Mouse (Mus musculus): ENCODE measurements around the gene D930007J09Rik.

DNA sequence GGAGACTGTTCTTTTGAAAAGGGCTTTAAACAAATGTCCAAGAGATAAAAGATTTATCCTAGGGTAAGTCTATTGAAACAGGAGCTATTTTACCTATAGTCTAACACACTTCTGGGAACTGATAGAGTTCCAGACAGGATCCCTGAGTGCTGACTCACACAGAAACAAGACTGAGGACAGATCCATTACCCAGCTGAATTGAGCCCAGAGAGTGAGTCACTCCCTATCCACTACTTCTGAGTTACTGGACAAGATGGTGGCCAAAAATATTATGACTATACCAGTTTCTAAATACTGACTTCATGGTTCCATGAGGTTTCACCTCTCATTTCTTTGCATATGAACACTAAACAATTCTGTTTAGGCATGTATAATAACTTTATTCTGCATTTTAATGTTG is 43.6 kb upstream of the D930007J09Rik start:
- TF ChIP-seq GABPA (IDR thresholded peaks at IDR 0.05; ENCODE audit: low read depth, low read length) (no peak), CTCF (IDR thresholded peaks at IDR 0.05 in 2 of 3, conservative IDR thresholded peaks at IDR 0.05 in 1 of 3; ENCODE audit: control insufficient read depth in 1 of 3, insufficient read depth in 1 of 3, low read depth in 2 of 3, low read length in 3 of 3, poor library complexity in 1 of 3, severe bottlenecking in 1 of 3) (no peak), MAZ (IDR thresholded peaks at IDR 0.05; ENCODE audit: low read depth, low read length) (no peak)
